Mouse (Mus musculus) right cerebral cortex, postnatal 4 days (tissue): ENCODE measurements around the gene Zfp398.
"Not testable (repeated sequence)": the region's sequence is repeated elsewhere in the genome, so short reads cannot be mapped to it uniquely, and the experiment has no call there.

Experiments used
- DNase-seq: peaks from one replicate; pipeline ENCODE4 v3.0.0-alpha.2; 2022

Zfp398 gene

DNA sequence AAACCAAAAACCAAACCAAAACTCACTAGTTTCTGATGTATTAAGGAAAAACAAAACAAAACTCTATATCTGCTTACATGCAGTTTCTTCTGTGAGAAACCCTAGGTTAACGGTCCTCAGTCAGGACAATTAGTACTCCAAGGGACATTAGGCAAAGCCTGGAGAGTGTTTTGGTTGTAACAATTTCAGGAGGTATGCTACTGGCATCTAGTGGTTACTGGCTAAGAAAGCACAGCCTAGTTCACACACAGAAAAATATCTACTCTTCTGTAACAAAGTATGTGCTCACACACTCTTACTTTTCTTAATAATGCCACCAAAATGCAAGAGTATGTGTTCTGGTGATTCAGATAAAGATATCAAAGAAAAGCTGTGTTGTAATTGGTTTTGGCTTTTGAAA is 6.5 kb upstream of the Zfp398 start:
- no peak for DNase-seq

DNA sequence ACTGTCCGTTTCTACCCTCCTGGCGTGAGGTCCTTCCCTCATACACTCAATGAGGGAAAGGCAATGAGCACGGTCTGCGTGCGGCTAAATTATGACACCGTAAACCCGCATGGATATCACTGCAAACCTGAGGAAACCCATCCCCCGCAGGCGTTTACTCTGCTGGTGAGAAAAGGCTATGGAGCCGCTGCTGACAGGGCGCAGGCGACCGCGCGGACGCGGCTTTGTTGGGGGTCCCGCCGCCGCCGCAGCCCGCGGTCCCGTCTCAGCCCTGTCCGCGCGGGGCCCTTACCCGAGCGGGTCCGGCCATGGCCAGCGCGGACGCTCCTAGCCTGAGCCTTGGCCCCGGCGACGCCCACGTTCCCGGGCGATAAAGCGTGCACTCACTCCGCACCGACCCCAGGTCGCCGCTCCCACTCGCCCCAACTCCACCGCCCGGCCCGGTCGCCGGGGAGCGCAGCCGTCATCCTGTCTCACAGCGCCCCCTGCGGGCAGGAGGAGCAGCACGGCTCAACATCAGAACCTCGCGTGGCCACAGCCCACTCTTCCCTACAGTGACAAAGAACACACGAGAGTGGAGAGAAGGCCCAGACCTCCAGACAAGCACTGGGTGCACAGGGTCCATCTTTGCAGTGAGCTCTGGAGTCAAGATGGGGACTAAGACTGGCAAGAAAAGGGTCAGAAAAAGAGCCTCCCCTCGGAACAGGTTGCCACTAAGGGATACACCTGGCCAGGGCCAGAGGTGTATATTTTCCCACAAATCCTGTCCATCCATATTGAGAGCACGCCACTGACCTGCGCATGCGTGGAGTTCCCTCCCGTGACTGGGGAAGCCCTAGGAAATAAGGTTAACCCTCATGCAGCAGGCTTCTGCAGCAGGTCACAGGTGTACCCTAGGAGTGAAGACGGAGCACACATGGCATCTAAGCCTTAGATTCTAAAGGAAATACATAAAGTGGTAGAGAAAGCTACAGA is 5.1 kb upstream of the Zfp398 start, which contains the start of gene Zfp786:
Zfp786 (minus strand) TSS at position 764 of the 975 bp plus-strand sequence.
- peak; percentile 98 for DNase-seq

- no peak for DNase-seq
Measured at GRCm38 (mm10) chr6:47832220-47832619, 3.2 kb upstream of the Zfp398 start.

DNA sequence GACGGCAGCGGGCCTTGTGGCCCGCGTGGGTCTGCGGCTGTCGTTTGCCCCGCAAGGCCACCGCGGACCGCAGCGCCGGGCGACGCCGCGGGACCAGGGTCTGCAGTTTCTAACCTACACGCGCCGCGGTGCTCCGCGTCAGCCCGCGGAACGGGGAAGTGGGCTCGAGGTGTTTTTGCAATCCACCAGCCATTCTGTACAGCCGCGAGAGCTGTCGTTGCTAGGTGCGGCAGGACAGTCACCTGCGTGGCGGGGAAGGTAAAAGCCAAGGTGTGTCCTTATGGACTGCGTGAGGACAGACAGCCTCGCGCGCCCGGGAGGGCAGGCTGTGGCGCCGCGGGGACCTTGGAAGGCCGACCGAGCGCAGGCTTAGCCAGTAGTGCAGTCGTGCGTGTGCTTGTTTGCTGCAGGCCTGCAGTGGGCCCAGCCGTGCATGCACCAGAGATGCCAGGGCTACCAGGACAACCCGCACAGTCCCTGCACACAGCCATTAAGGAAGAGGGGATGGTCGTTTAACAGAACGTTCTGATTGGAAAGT is 592 bp downstream of the Zfp398 start:
- peak; percentile 43 for DNase-seq

DNA sequence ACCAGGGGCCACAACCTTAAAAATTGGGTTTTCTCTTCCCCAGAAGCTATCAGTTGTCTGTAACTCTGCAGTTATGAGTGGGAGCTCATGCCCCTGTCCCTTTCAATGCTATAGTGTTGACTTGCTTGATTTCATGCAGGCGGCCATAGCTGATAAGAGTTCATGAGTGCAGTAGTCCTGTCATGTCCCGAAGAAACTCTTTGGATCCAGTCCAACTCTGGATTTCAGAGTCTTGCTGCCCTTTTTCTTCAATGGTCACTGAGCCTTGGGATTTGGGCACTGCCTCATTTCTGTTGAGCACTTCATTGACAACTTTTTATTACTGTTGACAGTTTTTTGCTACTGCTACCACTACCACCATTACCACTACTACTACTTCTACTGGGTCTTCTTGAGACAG is 2.2 kb downstream of the Zfp398 start:
- DNase-seq, result no peak

GRCm38 (mm10) chr6:47841077-47841476 is 5.6 kb downstream of the Zfp398 start:
- no peak for DNase-seq

- DNase-seq, result no peak
Measured at GRCm38 (mm10) chr6:47841831-47842230, 6.4 kb downstream of the Zfp398 start.

DNA sequence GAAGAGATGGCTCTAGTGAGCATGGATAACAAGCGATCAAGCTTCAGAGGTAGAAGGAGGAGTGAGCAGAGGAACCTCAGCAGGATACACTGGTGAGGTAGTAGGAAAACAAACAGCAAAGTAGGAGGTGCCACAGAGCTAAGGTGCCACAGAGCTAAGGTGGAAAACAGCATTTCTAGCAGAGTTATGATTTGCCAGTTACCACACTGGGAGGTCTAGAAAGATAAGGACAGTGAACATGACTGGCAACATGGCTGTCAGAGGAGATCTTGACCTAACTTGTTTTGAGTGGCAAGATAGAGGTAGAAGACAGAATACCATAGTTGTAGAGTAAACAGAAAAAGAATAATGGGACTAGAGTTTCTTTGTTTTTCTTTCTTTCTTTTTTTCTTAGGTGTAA is 6.9 kb downstream of the Zfp398 start:
- no peak for DNase-seq

- no peak for DNase-seq
Measured at GRCm38 (mm10) chr6:47845779-47846178, 10.3 kb downstream of the Zfp398 start.

DNA sequence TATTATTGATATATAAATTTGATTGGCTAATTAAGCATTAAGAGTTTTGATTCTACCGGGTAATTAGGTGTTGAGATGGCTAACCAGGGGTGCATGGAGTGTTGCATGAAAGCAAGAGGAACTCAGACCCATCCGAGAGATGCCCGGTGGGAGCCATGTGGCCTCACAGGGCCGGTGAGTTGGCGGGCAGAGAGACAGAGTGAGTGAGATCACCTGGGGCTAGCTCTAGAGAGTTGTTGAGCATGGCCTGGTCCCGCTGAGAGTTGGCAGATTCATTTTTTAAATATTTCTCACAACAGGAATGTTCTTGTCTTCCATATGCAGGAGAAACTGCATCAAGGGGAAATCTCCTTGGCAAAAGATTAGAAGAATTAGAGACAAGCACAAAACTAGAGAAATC is 21.8 kb downstream of the Zfp398 start:
- no peak for DNase-seq

- DNase-seq, result not testable (repeated sequence)
Measured at GRCm38 (mm10) chr6:47857729-47858128, 22.3 kb downstream of the Zfp398 start.

- no peak for DNase-seq
Measured at GRCm38 (mm10) chr6:47872266-47872665, 36.8 kb downstream of the Zfp398 start.

- DNase-seq, result no peak
Measured at GRCm38 (mm10) chr6:47877058-47877457, 41.6 kb downstream of the Zfp398 start, which contains the start of gene Zfp282. TSS of gene Zfp282 (plus strand) at chr6:47877204.

DNA sequence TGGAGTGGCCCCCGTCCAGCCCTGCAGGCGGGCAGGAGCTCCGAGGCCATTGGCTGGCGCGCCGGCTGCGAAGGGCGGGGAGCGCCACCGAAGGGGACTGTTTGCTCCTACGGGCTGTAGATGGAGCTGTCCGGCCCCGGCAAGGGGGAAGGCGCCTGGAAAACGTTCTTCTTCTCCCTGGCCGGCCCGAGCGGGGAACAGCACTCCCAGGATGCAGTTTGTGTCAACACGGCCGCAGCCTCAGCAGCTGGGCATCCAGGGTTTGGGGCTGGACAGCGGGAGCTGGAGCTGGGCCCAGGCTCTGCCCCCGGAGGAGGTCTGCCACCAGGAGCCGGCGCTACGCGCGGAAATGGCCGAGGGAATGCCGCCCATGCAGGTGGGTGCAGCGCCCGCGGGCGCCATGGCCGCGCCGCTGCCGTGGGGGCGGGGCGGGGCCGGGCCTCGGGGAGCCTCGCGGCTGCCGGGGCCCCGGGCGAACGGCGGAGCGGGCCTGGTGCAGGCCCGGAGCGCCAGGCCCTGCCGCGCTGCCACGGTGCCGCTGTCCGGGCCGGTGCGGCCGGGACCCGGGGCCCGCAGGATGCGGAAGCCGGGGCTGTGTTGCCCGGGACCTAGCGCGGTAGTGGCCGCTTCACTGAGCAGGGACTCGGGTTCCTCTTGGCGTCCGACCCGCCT is 42.1 kb downstream of the Zfp398 start:
- peak; percentile 86 for DNase-seq

DNA sequence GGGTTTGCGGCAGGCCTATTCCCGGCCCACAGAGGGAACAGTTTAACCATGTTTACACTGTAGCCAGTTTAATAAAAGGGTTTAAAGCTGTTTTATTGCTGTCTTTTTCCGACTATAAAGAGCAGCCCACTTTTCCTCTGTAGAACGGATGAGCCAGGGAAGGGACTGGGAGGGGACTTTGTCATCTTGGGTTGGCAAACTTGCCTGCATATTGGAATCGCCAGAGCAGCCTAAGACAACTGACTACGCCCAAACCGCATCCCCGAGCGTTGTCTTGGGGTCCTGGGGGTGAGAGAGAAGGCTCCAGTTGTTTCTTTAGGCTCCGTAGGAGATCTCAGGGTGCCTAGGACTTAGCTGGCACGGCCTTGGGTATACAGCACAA is 42.7 kb downstream of the Zfp398 start:
- DNase-seq, result no peak

GRCm38 (mm10) chr6:47878593-47878992 is 43.1 kb downstream of the Zfp398 start:
- no peak for DNase-seq

- no peak for DNase-seq
Measured at GRCm38 (mm10) chr6:47879049-47879716, 43.7 kb downstream of the Zfp398 start.

DNA sequence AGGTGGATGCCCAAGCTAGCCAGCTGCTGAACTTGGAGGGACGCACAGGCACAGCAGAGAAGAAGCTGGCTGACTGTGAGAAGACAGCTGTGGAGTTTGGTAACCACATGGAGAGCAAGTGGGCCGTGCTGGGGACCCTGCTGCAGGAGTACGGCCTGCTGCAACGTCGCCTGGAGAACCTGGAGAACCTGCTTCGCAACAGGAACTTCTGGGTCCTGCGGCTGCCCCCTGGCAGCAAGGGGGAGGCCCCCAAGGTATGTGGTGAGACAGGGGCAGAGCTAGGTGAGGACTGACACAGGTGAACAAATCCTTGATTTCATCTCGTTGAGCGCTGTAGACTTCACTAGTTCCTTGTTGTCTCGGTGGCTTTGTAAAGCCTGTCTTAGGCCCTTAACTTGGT is 44.7 kb downstream of the Zfp398 start:
- no peak for DNase-seq

GRCm38 (mm10) chr6:47888812-47889383 is 53.4 kb downstream of the Zfp398 start:
- no peak for DNase-seq

- no peak for DNase-seq
Measured at GRCm38 (mm10) chr6:47899416-47899815, 64.0 kb downstream of the Zfp398 start.

DNA sequence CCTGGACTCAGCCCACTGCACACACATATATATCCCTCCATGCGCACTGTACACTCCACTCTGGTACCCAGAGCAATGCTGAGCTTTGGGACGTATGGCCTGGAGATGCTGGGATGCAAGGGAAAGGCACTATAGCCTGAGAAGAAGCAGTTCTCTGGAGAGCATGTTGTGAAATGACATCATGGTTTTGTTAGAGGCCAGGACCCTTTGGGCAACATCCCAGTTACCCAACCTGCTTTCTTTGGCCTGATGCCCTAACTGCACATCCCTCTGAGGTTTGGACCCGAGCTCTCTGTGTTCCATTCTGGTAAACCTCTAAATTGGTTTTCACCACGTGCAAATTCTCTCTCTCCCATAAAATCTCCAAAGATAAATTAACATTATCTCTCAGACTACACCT is 68.1 kb downstream of the Zfp398 start:
- no peak for DNase-seq

DNA sequence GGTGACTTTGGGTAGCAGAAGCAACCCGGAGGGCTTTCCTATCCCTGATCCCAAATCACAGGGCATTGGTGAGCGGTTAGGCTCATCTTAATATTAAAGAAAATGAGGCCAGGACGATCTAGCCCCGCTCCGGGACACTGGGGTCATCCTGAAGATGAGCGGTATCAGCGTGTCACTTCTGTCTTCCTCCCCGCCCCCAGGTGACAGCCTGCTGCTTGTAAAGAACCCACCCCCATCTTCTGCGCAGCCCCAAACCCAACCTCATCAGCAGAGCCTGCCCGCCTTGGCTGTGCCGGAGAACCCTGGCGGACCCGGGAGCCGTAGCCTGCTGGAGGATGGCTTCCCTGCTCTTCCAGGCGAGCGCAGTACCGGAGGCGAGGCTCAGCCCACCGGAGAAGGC is 68.9 kb downstream of the Zfp398 start:
- DNase-seq, result no peak
